In the genomic region with DNA sequence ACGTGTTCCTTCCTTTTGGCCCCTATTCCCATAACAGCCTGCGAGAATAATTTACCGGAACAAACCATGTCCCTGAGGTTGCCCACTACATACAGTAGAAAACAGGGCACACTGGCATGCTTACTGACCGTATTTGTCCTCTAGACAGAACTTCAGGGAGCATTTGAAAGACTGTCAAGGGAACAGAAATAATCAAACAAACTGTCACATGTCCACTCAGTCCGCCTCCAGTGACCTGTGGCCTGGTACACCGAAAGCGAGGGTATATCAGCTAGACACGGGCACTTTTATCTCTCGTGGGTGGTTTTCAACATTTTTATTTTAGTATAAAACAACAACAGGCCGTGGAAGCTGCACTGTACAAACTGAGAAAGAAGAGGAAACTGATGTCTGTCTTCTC, we compare ENCODE assay signal across 21 mouse cellular contexts. TPM values are rescaled to one million over a fixed set of nuclear protein-coding genes. Genes with fewer than 3 reads are reported as not detected.
A peak's percentile ranks its signal among the peaks of the same experiment; 100 is the strongest.
DNase-seq lines count a peak whose midpoint lies in the region; ATAC-seq and TF ChIP-seq lines count a peak whose summit lies in the region.
"Had no signal": no experiment of that assay in that cellular context is flagged by ENCODE, and none has a peak within 500 bp of the region (broad histone marks: within the 10 kb centered on the region; RNA-seq: fewer than 3 reads in every experiment).

No protein-coding gene starts in this region.

- TF ChIP-seq POLR2A in liver, adult 2 months (IDR thresholded peaks at IDR 0.05; ENCODE audit: extremely low read depth, insufficient read depth, low read length) = no peak

- TF ChIP-seq EP300 in stomach, postnatal 0 days (optimal IDR thresholded peaks at IDR 0.05) = no peak

- no peak for DNase-seq in heart, embryonic 10.5 days (ENCODE audit: low spot score)
- no peak for DNase-seq in heart, postnatal 36 days
- peak; percentile 93 for DNase-seq in liver, adult 2 months (ENCODE audit: extremely low read depth, low read depth, low spot score)
- DNase-seq in liver = no peak
- no peak for DNase-seq in stomach, postnatal 0 days (ENCODE audit: low spot score)
- no peak for DNase-seq in thymus, postnatal 4 days
- DNase-seq: adrenal gland, postnatal 25 days; cerebellum, adult 18-20 months; cerebellum, postnatal 36 days; forebrain, postnatal 0 days; kidney, adult 9 months; left cerebral cortex, postnatal 4 days had no signal

- intact Hi-C loops in heart, postnatal 36 days (cut with DNase I) = loop anchor here (5.0 kb wide), 3 partner anchors 152 to 277 kb away; no protein-coding TSS in a partner anchor

- ATAC-seq in limb, embryonic 13.5 days (ENCODE audit: low FRiP score, low read depth) = no peak
- ATAC-seq in stomach, postnatal 0 days (ENCODE audit: low FRiP score, low TSS enrichment) = no peak
- ATAC-seq: forebrain, postnatal 0 days; inflammation-experienced regulatory T-cells, adult 6 months; midbrain, embryonic 13.5 days had no signal

- H3K9ac ChIP-seq in liver, adult 2 months (ENCODE audit: low read depth, low read length) = peak overlapping the region; percentile 38
- no peak overlapping the region for H3K9ac ChIP-seq in limb, embryonic 13.5 days
- H3K9ac ChIP-seq in stomach, postnatal 0 days (ENCODE audit: low read length) = no peak overlapping the region
- H3K9ac ChIP-seq: embryonic facial prominence, embryonic 15.5 days; forebrain, postnatal 0 days; hindbrain, embryonic 13.5 days; midbrain, embryonic 13.5 days had no signal

- no peak overlapping the region for H3K4me2 ChIP-seq in limb, embryonic 13.5 days (replicated peaks)
- H3K4me2 ChIP-seq in stomach, postnatal 0 days (replicated peaks; ENCODE audit: low read depth) = no peak overlapping the region
- H3K4me2 ChIP-seq: embryonic facial prominence, embryonic 15.5 days; hindbrain, embryonic 13.5 days; midbrain, embryonic 13.5 days had no signal

- H3K79me2 ChIP-seq in liver, adult 2 months (ENCODE audit: control insufficient read depth, insufficient read depth, low read length) = no peaks in the 10 kb centered on the region

- no peak for TF ChIP-seq CTCF in liver, adult 2 months (IDR thresholded peaks at IDR 0.05; ENCODE audit: low read depth, low read length)
- no peak for TF ChIP-seq CTCF in stomach, postnatal 0 days (IDR thresholded peaks at IDR 0.05; ENCODE audit: low read depth)

- peaks cover 36% of the 10 kb centered on the region for H3K4me1 ChIP-seq in heart, embryonic 10.5 days
- peaks cover 25% of the 10 kb centered on the region for H3K4me1 ChIP-seq in liver, adult 2 months (ENCODE audit: control insufficient read depth, insufficient read depth, low read length)
- H3K4me1 ChIP-seq in limb, embryonic 13.5 days = peaks cover 35% of the 10 kb centered on the region
- H3K4me1 ChIP-seq in stomach, postnatal 0 days (replicated peaks; ENCODE audit: control insufficient read depth, insufficient read depth) = peaks cover 4% of the 10 kb centered on the region; the same call in 1 of the 2 replicates
- H3K4me1 ChIP-seq: hindbrain, embryonic 13.5 days; midbrain, embryonic 13.5 days had no signal

- H3K4me3 ChIP-seq in heart, embryonic 10.5 days = no peak overlapping the region
- H3K4me3 ChIP-seq in liver, adult 2 months (ENCODE audit: insufficient read depth, low read depth, low read length) = no peak overlapping the region
- H3K4me3 ChIP-seq in limb, embryonic 13.5 days = no peak overlapping the region
- H3K4me3 ChIP-seq in stomach, postnatal 0 days (ENCODE audit: low read depth, low read length) = no peak overlapping the region
- H3K4me3 ChIP-seq: embryonic facial prominence, embryonic 15.5 days; hindbrain, embryonic 13.5 days; midbrain, embryonic 13.5 days; myocyte had no signal

- peaks cover 11% of the 10 kb centered on the region for H3K36me3 ChIP-seq in heart, embryonic 10.5 days
- no peaks in the 10 kb centered on the region for H3K36me3 ChIP-seq in liver, adult 2 months (ENCODE audit: control insufficient read depth, insufficient read depth, low read length)
- H3K36me3 ChIP-seq in limb, embryonic 13.5 days = peaks cover 63% of the 10 kb centered on the region
- H3K36me3 ChIP-seq in stomach, postnatal 0 days (ENCODE audit: control insufficient read depth, insufficient read depth, low read length) = peaks cover 4% of the 10 kb centered on the region

- H3K27ac ChIP-seq in heart, embryonic 10.5 days = peak overlapping the region; percentile 85; the same call in 1 of the 2 replicates
- H3K27ac ChIP-seq in liver, adult 2 months (replicated peaks; ENCODE audit: insufficient read depth, low read depth, low read length) = peak overlapping the region; percentile 93
- peak overlapping the region; percentile 82; the same call in 1 of the 2 replicates for H3K27ac ChIP-seq in limb, embryonic 13.5 days
- H3K27ac ChIP-seq in stomach, postnatal 0 days (replicated peaks) = peak overlapping the region; percentile 94
- H3K27ac ChIP-seq: hindbrain, embryonic 13.5 days; midbrain, embryonic 13.5 days had no signal

- WGBS in heart, embryonic 10.5 days = 82% methylated on average over 10 of the region's 10 CpGs
- 26% methylated on average over 10 of the region's 10 CpGs for WGBS in liver, adult 2 months
- WGBS in limb, embryonic 13.5 days = 91% methylated on average over 10 of the region's 10 CpGs
- WGBS in stomach, postnatal 0 days = 76% methylated on average over 10 of the region's 10 CpGs

- H3K9me3 ChIP-seq in heart, embryonic 10.5 days = no peaks in the 10 kb centered on the region
- H3K9me3 ChIP-seq in limb, embryonic 13.5 days = no peaks in the 10 kb centered on the region
- no peaks in the 10 kb centered on the region for H3K9me3 ChIP-seq in stomach, postnatal 0 days (ENCODE audit: control insufficient read depth, low read length)
- H3K9me3 ChIP-seq: embryonic facial prominence, embryonic 15.5 days; hindbrain, embryonic 13.5 days; midbrain, embryonic 13.5 days had no signal

- no peaks in the 10 kb centered on the region for H3K27me3 ChIP-seq in heart, embryonic 10.5 days (ENCODE audit: insufficient read depth, poor library complexity, severe bottlenecking)
- no peaks in the 10 kb centered on the region for H3K27me3 ChIP-seq in liver, adult 2 months (ENCODE audit: control insufficient read depth, insufficient read depth, low read length)
- H3K27me3 ChIP-seq in limb, embryonic 13.5 days = no peaks in the 10 kb centered on the region
- no peaks in the 10 kb centered on the region for H3K27me3 ChIP-seq in stomach, postnatal 0 days (ENCODE audit: control insufficient read depth, insufficient read depth, low read length)
- H3K27me3 ChIP-seq: CH12.LX; embryonic facial prominence, embryonic 15.5 days; hindbrain, embryonic 13.5 days; midbrain, embryonic 13.5 days had no signal

RNA-seq across cellular contexts. Expression of a gene that starts 10.2 kb away (rescaled TPM):
- polyA plus RNA-seq in heart, embryonic 10.5 days (2016; fragmentation: Nextera tagmentation; extraction: Ambion mirVana) = 0.90 and 0.99 TPM in 2 replicates
- 10 to 100 TPM; 12.7 to 16.5 TPM for total RNA-seq in heart, postnatal 36 days (2021)
- total RNA-seq in liver, adult 2 months (2014; rRNA removed) = 1.0 and 2.3 TPM in 2 replicates
- polyA plus RNA-seq in liver, adult 2 months (2012; rRNA removed) = 4.1 and 4.4 TPM in 2 replicates
- polyA plus RNA-seq in limb, embryonic 13.5 days (2015; fragmentation: Nextera tagmentation; extraction: Ambion mirVana) = 13.1 and 13.9 TPM in 2 replicates
- 29.2 and 32.3 TPM in 2 replicates for polyA plus RNA-seq in stomach, postnatal 0 days (2015; fragmentation: Nextera tagmentation; extraction: Ambion mirVana)

RNA-seq across cellular contexts. Expression of a gene that starts 17.4 kb away (rescaled TPM):
- 0.40 TPM in 1 of 2 replicates, not detected in the other for polyA plus RNA-seq in heart, embryonic 10.5 days (2016; fragmentation: Nextera tagmentation; extraction: Ambion mirVana)
- total RNA-seq in heart, postnatal 36 days (2021) = 1 to 10 TPM; 5.5 to 7.4 TPM
- total RNA-seq in liver, adult 2 months (2014; rRNA removed) = 1,004 and 1,280 TPM in 2 replicates
- polyA plus RNA-seq in liver, adult 2 months (2012; rRNA removed) = 1,016 and 1,052 TPM in 2 replicates
- 0.06 TPM in 2 replicates for polyA plus RNA-seq in limb, embryonic 13.5 days (2015; fragmentation: Nextera tagmentation; extraction: Ambion mirVana)
- polyA plus RNA-seq in stomach, postnatal 0 days (2015; fragmentation: Nextera tagmentation; extraction: Ambion mirVana) = 1.2 and 2.4 TPM in 2 replicates
- total RNA-seq: CH12.LX; forebrain, postnatal 0 days; left cerebral cortex, postnatal 4 days; megakaryocyte progenitor cell, adult 5-6 weeks had no signal
- polyA plus RNA-seq: embryonic facial prominence, embryonic 15.5 days; hindbrain, embryonic 13.5 days; inflammation-experienced regulatory T-cells, adult 6 months; midbrain, embryonic 13.5 days; small intestine, adult 2 months had no signal

RNA-seq across cellular contexts. Expression of a gene that starts 43.4 kb away (rescaled TPM):
- polyA plus RNA-seq in heart, embryonic 10.5 days (2016; fragmentation: Nextera tagmentation; extraction: Ambion mirVana) = 18.3 and 25.1 TPM in 2 replicates
- 1 to 10 TPM; 7.6 to 9.6 TPM for total RNA-seq in heart, postnatal 36 days (2021)
- total RNA-seq in liver, adult 2 months (2014; rRNA removed) = 3.7 and 4.1 TPM in 2 replicates
- 7.5 and 8.2 TPM in 2 replicates for polyA plus RNA-seq in liver, adult 2 months (2012; rRNA removed)
- polyA plus RNA-seq in limb, embryonic 13.5 days (2015; fragmentation: Nextera tagmentation; extraction: Ambion mirVana) = 30.4 and 32.4 TPM in 2 replicates
- polyA plus RNA-seq in stomach, postnatal 0 days (2015; fragmentation: Nextera tagmentation; extraction: Ambion mirVana) = 22.2 and 24.0 TPM in 2 replicates

RNA-seq across cellular contexts. Expression of a gene that starts 54.7 kb away (rescaled TPM):
- 0.64 and 5.0 TPM in 2 replicates for polyA plus RNA-seq in heart, embryonic 10.5 days (2016; fragmentation: Nextera tagmentation; extraction: Ambion mirVana)
- 1 to 10 TPM in 1 of 2 experiments, under 1 TPM in 1; 0.73 to 1.2 TPM for total RNA-seq in heart, postnatal 36 days (2021)
- total RNA-seq in liver, adult 2 months (2014; rRNA removed) = 603 and 791 TPM in 2 replicates
- polyA plus RNA-seq in liver, adult 2 months (2012; rRNA removed) = 335 and 492 TPM in 2 replicates
- 0.06 and 0.47 TPM in 2 replicates for polyA plus RNA-seq in limb, embryonic 13.5 days (2015; fragmentation: Nextera tagmentation; extraction: Ambion mirVana)
- polyA plus RNA-seq in stomach, postnatal 0 days (2015; fragmentation: Nextera tagmentation; extraction: Ambion mirVana) = 2.1 and 5.1 TPM in 2 replicates
- total RNA-seq: CH12.LX; megakaryocyte progenitor cell, adult 5-6 weeks had no signal
- polyA plus RNA-seq: inflammation-experienced regulatory T-cells, adult 6 months had no signal

Comparison
In these comparisons a context has a peak if more than half of its experiments do, and no peak if none do; other contexts are left out.
1. RNA of a gene that starts 17.4 kb away (polyA plus RNA-seq): 1,016 to 1,052 TPM in liver, adult 2 months; 1.2 to 2.4 TPM in stomach, postnatal 0 days, 0.40 TPM in heart, embryonic 10.5 days and 0.06 TPM in limb, embryonic 13.5 days; every median in the first group is over 100 times any median in the second.
2. Peak in every context shown above with its lines, with median percentiles within 50 percentile points of each other: H3K27ac ChIP-seq.